Comparison of ENCODE assay signal across 9 mouse cellular contexts in the genomic region with DNA sequence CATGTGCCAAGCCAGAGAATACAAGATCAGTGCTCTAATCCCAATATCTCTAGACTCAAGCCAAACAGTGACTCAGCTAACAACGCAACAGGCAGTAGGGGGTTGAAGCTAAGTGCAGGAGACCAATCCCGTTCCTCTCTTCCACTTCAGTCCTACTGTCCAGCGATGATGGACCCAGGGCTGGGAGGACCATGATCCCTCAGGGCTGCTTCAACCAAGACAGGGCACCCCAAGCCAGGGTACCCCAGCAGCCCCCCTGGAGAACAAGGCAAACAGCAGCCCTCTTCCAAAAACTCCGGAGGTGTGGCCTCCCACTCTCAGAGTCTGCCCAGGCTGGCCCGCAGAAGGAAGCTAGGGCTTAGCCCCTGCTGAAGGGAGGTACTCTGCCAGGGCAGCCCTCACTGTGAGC. TPM values are rescaled to one million over a fixed set of nuclear protein-coding genes. Genes with fewer than 3 reads are reported as not detected.
DNase-seq lines count a peak whose midpoint lies in the region; ATAC-seq and TF ChIP-seq lines count a peak whose summit lies in the region.
"Had no signal": no experiment of that assay in that cellular context is flagged by ENCODE, and none has a peak within 500 bp of the region (broad histone marks: within the 10 kb centered on the region; RNA-seq: fewer than 3 reads in every experiment).

No protein-coding gene starts in this region.

- no peak for ATAC-seq in heart, embryonic 12.5 days (ENCODE audit: insufficient number of reproducible peaks, low FRiP score)
- ATAC-seq in midbrain, embryonic 12.5 days (ENCODE audit: low FRiP score, low read depth), result no peak
- no peak for ATAC-seq in midbrain, embryonic 15.5 days (replicated peaks)

- intact Hi-C loops in heart, adult 2 months (cut with DNase I), result no loop called here

- H3K4me1 ChIP-seq in heart, adult 2 months (ENCODE audit: control insufficient read depth, insufficient read depth, low read length), result peaks cover 15% of the 10 kb centered on the region
- H3K4me1 ChIP-seq in heart, embryonic 12.5 days (replicated peaks), result no peaks in the 10 kb centered on the region
- peaks cover 6% of the 10 kb centered on the region; the same call in 1 of the 2 replicates for H3K4me1 ChIP-seq in midbrain, embryonic 12.5 days
- peaks cover 5% of the 10 kb centered on the region; the same call in 1 of the 2 replicates for H3K4me1 ChIP-seq in midbrain, embryonic 15.5 days
- peaks cover 17% of the 10 kb centered on the region for H3K4me1 ChIP-seq in embryonic facial prominence, embryonic 10.5 days
- no peaks in the 10 kb centered on the region; the same call in 1 of the 2 replicates for H3K4me1 ChIP-seq in thymus, adult 2 months (replicated peaks; ENCODE audit: control insufficient read depth, insufficient read depth, low read length)

- peak overlapping the region; percentile 54 for H3K27ac ChIP-seq in heart, adult 2 months
- H3K27ac ChIP-seq in heart, embryonic 12.5 days (ENCODE audit: poor library complexity, severe bottlenecking), result no peak overlapping the region
- 0 out of 2 replicates have a peak overlapping the region, but pooled peaks have one; percentile 52 for H3K27ac ChIP-seq in midbrain, embryonic 12.5 days (replicated peaks)
- H3K27ac ChIP-seq in midbrain, embryonic 15.5 days, result no peak overlapping the region
- peak overlapping the region; percentile 26 for H3K27ac ChIP-seq in embryonic facial prominence, embryonic 10.5 days (replicated peaks)
- H3K27ac ChIP-seq in thymus, adult 2 months (ENCODE audit: control insufficient read depth, insufficient read depth, low read length), result no peak overlapping the region
- H3K27ac ChIP-seq: kidney, postnatal 0 days had no signal

- 60% methylated on average over 5 of the region's 5 CpGs for WGBS in heart, adult 2 months
- 62% methylated on average over 5 of the region's 5 CpGs for WGBS in heart, embryonic 12.5 days
- WGBS in midbrain, embryonic 12.5 days, result 70% methylated on average over 5 of the region's 5 CpGs
- 81% methylated on average over 5 of the region's 5 CpGs for WGBS in midbrain, embryonic 15.5 days
- WGBS in embryonic facial prominence, embryonic 10.5 days, result 77% methylated on average over 5 of the region's 5 CpGs
- 84% methylated on average over 5 of the region's 5 CpGs for WGBS in thymus, adult 2 months

- H3K4me2 ChIP-seq in heart, embryonic 12.5 days, result no peak overlapping the region
- no peak overlapping the region for H3K4me2 ChIP-seq in midbrain, embryonic 12.5 days (replicated peaks)
- H3K4me2 ChIP-seq in midbrain, embryonic 15.5 days, result no peak overlapping the region

- no peak for TF ChIP-seq EP300 in heart, adult 2 months (IDR thresholded peaks at IDR 0.05; ENCODE audit: insufficient read depth, low read depth, low read length)

- TF ChIP-seq CTCF in heart, adult 2 months (IDR thresholded peaks at IDR 0.05), result no peak
- TF ChIP-seq CTCF in thymus, adult 2 months (IDR thresholded peaks at IDR 0.05; ENCODE audit: borderline replicate concordance, control insufficient read depth, extremely low read depth, insufficient read depth, low read length, poor library complexity), result no peak

- DNase-seq in heart, adult 2 months, result peak; percentile 39 to 53
- no peak for DNase-seq in embryonic facial prominence, embryonic 10.5 days (ENCODE audit: low spot score)
- peak; percentile 65 for DNase-seq in skeletal muscle tissue, adult 2 months (ENCODE audit: low read depth, low spot score)
- no peak for DNase-seq in thymus, adult 2 months
- DNase-seq in c-Kit-positive CD71-positive TER-119-positive erythroid progenitor cells, embryonic 14.5 days (ENCODE audit: low spot score), result no peak

- no peaks in the 10 kb centered on the region for H3K36me3 ChIP-seq in heart, adult 2 months (ENCODE audit: control insufficient read depth, insufficient read depth, low read length)
- peaks cover 5% of the 10 kb centered on the region; the same call in 1 of the 2 replicates for H3K36me3 ChIP-seq in heart, embryonic 12.5 days
- no peaks in the 10 kb centered on the region for H3K36me3 ChIP-seq in midbrain, embryonic 12.5 days
- no peaks in the 10 kb centered on the region for H3K36me3 ChIP-seq in midbrain, embryonic 15.5 days (replicated peaks)
- H3K36me3 ChIP-seq in embryonic facial prominence, embryonic 10.5 days (replicated peaks), result no peaks in the 10 kb centered on the region
- H3K36me3 ChIP-seq in thymus, adult 2 months (ENCODE audit: control insufficient read depth, insufficient read depth, low read length), result no peaks in the 10 kb centered on the region

- no peak for TF ChIP-seq POLR2A in heart, adult 2 months (IDR thresholded peaks at IDR 0.05; ENCODE audit: insufficient read depth, low read depth, low read length)
- no peak for TF ChIP-seq POLR2A in thymus, adult 2 months (IDR thresholded peaks at IDR 0.05; ENCODE audit: control insufficient read depth, extremely low read depth, insufficient read depth, low read length, poor library complexity)

- no peaks in the 10 kb centered on the region for H3K79me2 ChIP-seq in heart, adult 2 months (replicated peaks; ENCODE audit: control insufficient read depth, insufficient read depth, low read length)

- no peaks in the 10 kb centered on the region for H3K27me3 ChIP-seq in heart, adult 2 months (ENCODE audit: control insufficient read depth, insufficient read depth, low read length)
- H3K27me3 ChIP-seq in heart, embryonic 12.5 days (replicated peaks), result peaks cover 47% of the 10 kb centered on the region
- peaks cover 10% of the 10 kb centered on the region; the same call in 1 of the 2 replicates for H3K27me3 ChIP-seq in midbrain, embryonic 12.5 days
- H3K27me3 ChIP-seq in midbrain, embryonic 15.5 days (replicated peaks), result no peaks in the 10 kb centered on the region
- 0 out of 2 replicates have a peak, but pooled peaks cover 7% of the 10 kb centered on the region for H3K27me3 ChIP-seq in embryonic facial prominence, embryonic 10.5 days (replicated peaks; ENCODE audit: low read depth, poor library complexity, severe bottlenecking)
- no peaks in the 10 kb centered on the region for H3K27me3 ChIP-seq in thymus, adult 2 months (ENCODE audit: control insufficient read depth, insufficient read depth, low read length)

- no peak overlapping the region for H3K4me3 ChIP-seq in heart, adult 2 months
- H3K4me3 ChIP-seq in heart, embryonic 12.5 days, result no peak overlapping the region
- H3K4me3 ChIP-seq in midbrain, embryonic 12.5 days, result no peak overlapping the region
- no peak overlapping the region for H3K4me3 ChIP-seq in midbrain, embryonic 15.5 days
- H3K4me3 ChIP-seq in embryonic facial prominence, embryonic 10.5 days, result no peak overlapping the region
- H3K4me3 ChIP-seq in thymus, adult 2 months (ENCODE audit: control insufficient read depth, insufficient read depth, low read length), result no peak overlapping the region

- H3K9me3 ChIP-seq in heart, embryonic 12.5 days (replicated peaks), result no peaks in the 10 kb centered on the region
- no peaks in the 10 kb centered on the region for H3K9me3 ChIP-seq in midbrain, embryonic 12.5 days
- H3K9me3 ChIP-seq in midbrain, embryonic 15.5 days, result no peaks in the 10 kb centered on the region
- H3K9me3 ChIP-seq in embryonic facial prominence, embryonic 10.5 days, result no peaks in the 10 kb centered on the region

- H3K9ac ChIP-seq in heart, adult 2 months (ENCODE audit: low read depth, low read length), result no peak overlapping the region
- H3K9ac ChIP-seq in heart, embryonic 12.5 days, result no peak overlapping the region
- H3K9ac ChIP-seq in midbrain, embryonic 12.5 days (replicated peaks), result no peak overlapping the region
- H3K9ac ChIP-seq in midbrain, embryonic 15.5 days, result no peak overlapping the region

RNA-seq across cellular contexts. Expression of gene Cyb561, which starts 18.8 kb away (rescaled TPM):
- 1 to 10 TPM; 8.2 to 8.5 TPM for total RNA-seq in heart, adult 2 months (2021)
- polyA plus RNA-seq in heart, adult 2 months (2012; rRNA removed), result 17.0 and 17.6 TPM in 2 replicates
- polyA plus RNA-seq in heart, embryonic 12.5 days (2016; fragmentation: Nextera tagmentation; extraction: Ambion mirVana), result 4.1 and 5.5 TPM in 2 replicates
- 13.2 and 16.3 TPM in 2 replicates for polyA plus RNA-seq in midbrain, embryonic 12.5 days (2016; fragmentation: Nextera tagmentation; extraction: Ambion mirVana)
- 70.2 and 70.5 TPM in 2 replicates for polyA plus RNA-seq in midbrain, embryonic 15.5 days (2015; fragmentation: Nextera tagmentation; extraction: Ambion mirVana)
- 13.2 and 14.0 TPM in 2 replicates for polyA plus RNA-seq in embryonic facial prominence, embryonic 10.5 days (2016; fragmentation: Nextera tagmentation; extraction: Ambion mirVana)
- polyA plus RNA-seq in thymus, adult 2 months (2012; rRNA removed), result 6.1 and 9.4 TPM in 2 replicates

RNA-seq across cellular contexts. Expression of gene Ace, which starts 33.4 kb away (rescaled TPM):
- 10 to 100 TPM; 18.8 to 23.7 TPM for total RNA-seq in heart, adult 2 months (2021)
- 34.4 and 42.1 TPM in 2 replicates for polyA plus RNA-seq in heart, adult 2 months (2012; rRNA removed)
- polyA plus RNA-seq in heart, embryonic 12.5 days (2016; fragmentation: Nextera tagmentation; extraction: Ambion mirVana), result 1.00 and 1.3 TPM in 2 replicates
- polyA plus RNA-seq in midbrain, embryonic 12.5 days (2016; fragmentation: Nextera tagmentation; extraction: Ambion mirVana), result 1.2 and 1.4 TPM in 2 replicates
- 6.1 and 6.5 TPM in 2 replicates for polyA plus RNA-seq in midbrain, embryonic 15.5 days (2015; fragmentation: Nextera tagmentation; extraction: Ambion mirVana)
- 0.45 and 0.50 TPM in 2 replicates for polyA plus RNA-seq in embryonic facial prominence, embryonic 10.5 days (2016; fragmentation: Nextera tagmentation; extraction: Ambion mirVana)
- polyA plus RNA-seq in thymus, adult 2 months (2012; rRNA removed), result 8.0 and 10.2 TPM in 2 replicates

Comparison
In these comparisons a context has a peak if more than half of its experiments do, and no peak if none do; other contexts are left out.
1. H3K27ac ChIP-seq: peak in heart, adult 2 months (single experiment), midbrain, embryonic 12.5 days (single experiment) and embryonic facial prominence, embryonic 10.5 days (single experiment); none in heart, embryonic 12.5 days (single experiment), midbrain, embryonic 15.5 days (single experiment) and thymus, adult 2 months (single experiment).
2. DNase-seq: peak in heart, adult 2 months (2 of 2) and skeletal muscle tissue, adult 2 months (single experiment); none in embryonic facial prominence, embryonic 10.5 days (single experiment), thymus, adult 2 months (single experiment) and c-Kit-positive CD71-positive TER-119-positive erythroid progenitor cells, embryonic 14.5 days (single experiment).